ENCODE assay signal across 13 mouse cellular contexts in genomic region chr13:81176820-81177219, GRCm38 (mm10).
"Had no signal": no experiment of that assay in that cellular context is flagged by ENCODE, and none has a peak within 500 bp of the region (broad histone marks: within the 10 kb centered on the region; RNA-seq: fewer than 3 reads in every experiment).

No protein-coding gene starts in this region.

- H3K4me2 ChIP-seq: limb, embryonic 13.5 days; midbrain, embryonic 12.5 days; neural tube, embryonic 12.5 days had no signal

- H3K36me3 ChIP-seq: limb, embryonic 13.5 days; neural tube, embryonic 12.5 days had no signal

- H3K4me3 ChIP-seq: limb, embryonic 13.5 days; megakaryocyte, embryonic 14.5 days; midbrain, embryonic 12.5 days; neural tube, embryonic 12.5 days had no signal

- ATAC-seq: midbrain, embryonic 16.5 days had no signal

- H3K4me1 ChIP-seq: megakaryocyte, embryonic 14.5 days; midbrain, embryonic 12.5 days; neural tube, embryonic 12.5 days had no signal

- DNase-seq: kidney, adult 8-10 months; kidney, postnatal 10 days; kidney, postnatal 4 days; left cerebral cortex, postnatal 4 days; lung, adult 18-20 months; lung, postnatal 36 days had no signal

- H3K9ac ChIP-seq: limb, embryonic 13.5 days; liver, embryonic 14.5 days; midbrain, embryonic 12.5 days; neural tube, embryonic 12.5 days had no signal

- H3K9me3 ChIP-seq: limb, embryonic 13.5 days; megakaryocyte, embryonic 14.5 days; midbrain, embryonic 12.5 days; neural tube, embryonic 12.5 days had no signal

- H3K27me3 ChIP-seq: limb, embryonic 13.5 days; midbrain, embryonic 12.5 days; neural tube, embryonic 12.5 days had no signal

- H3K27ac ChIP-seq: limb, embryonic 13.5 days; liver, embryonic 14.5 days; midbrain, embryonic 12.5 days; neural tube, embryonic 12.5 days; stomach, postnatal 0 days had no signal
